Mouse (Mus musculus): ENCODE data around the gene Diras2.

GRCm38 (mm10) chr13:52516561-52516960 is 14.5 kb downstream of the Diras2 start:
- no peak for TF ChIP-seq CTCF (IDR thresholded peaks at IDR 0.05; ENCODE audit: borderline replicate concordance, control insufficient read depth, extremely low read depth, insufficient read depth, low read length, poor library complexity)
- TF ChIP-seq POLR2A (IDR thresholded peaks at IDR 0.05; ENCODE audit: control insufficient read depth, extremely low read depth, insufficient read depth, low read length, poor library complexity), result no peak

All from thymus, adult 2 months (tissue).